Mouse (Mus musculus) neural tube, embryonic 15.5 days (tissue): ENCODE measurements around the gene Fam222b. TPM values are rescaled to one million over a fixed set of nuclear protein-coding genes. Genes with fewer than 3 reads are reported as not detected.
A peak's percentile ranks its signal among the peaks of the same experiment; 100 is the strongest.

Experiments used
- ATAC-seq: fragments of 200-750 bp; cut with Nextera tagmentation; 2 replicates; pipeline ENCODE4 v1.8.0; 2017; ENCODE audit warnings: mild to moderate bottlenecking, moderate TSS enrichment, moderate library complexity; ENCODE audit not compliant: low FRiP score
- H3K27ac ChIP-seq: fragments of 300-500 bp; sonication (generic); replicated peaks from 2 replicates; pipeline ENCODE4 v1.5.1; 2015; ENCODE audit warnings: mild to moderate bottlenecking, inconsistent platforms
- H3K27me3 ChIP-seq: fragments of 300-500 bp; sonication (generic); replicated peaks from 2 replicates; pipeline ENCODE4 v1.6.1; 2015; ENCODE audit warnings: inconsistent platforms
- H3K36me3 ChIP-seq: fragments of 300-500 bp; sonication (generic); 2 replicates; pipeline ENCODE4 v1.6.1; 2015; ENCODE audit warnings: inconsistent platforms
- H3K4me1 ChIP-seq: fragments of 300-500 bp; sonication (generic); 2 replicates; pipeline ENCODE4 v1.6.1; 2015; ENCODE audit warnings: inconsistent platforms
- H3K4me2 ChIP-seq: fragments of 300-500 bp; sonication (generic); 2 replicates; pipeline ENCODE4 v1.6.1; 2015; ENCODE audit warnings: inconsistent platforms, mild to moderate bottlenecking, moderate library complexity
- H3K4me3 ChIP-seq: fragments of 300-500 bp; sonication (generic); replicated peaks from 2 replicates; pipeline ENCODE4 v1.5.1; 2015; ENCODE audit warnings: mild to moderate bottlenecking, inconsistent platforms
- H3K9ac ChIP-seq: fragments of 300-500 bp; sonication (generic); replicated peaks from 2 replicates; pipeline ENCODE4 v1.6.1; 2015; ENCODE audit warnings: mild to moderate bottlenecking, inconsistent platforms
- H3K9me3 ChIP-seq: fragments of 300-500 bp; sonication (generic); replicated peaks from 2 replicates; pipeline ENCODE4 v1.6.1; 2016; ENCODE audit warnings: inconsistent platforms
- WGBS: fragments of 180-500 bp; shearing (Covaris S2); methylation state at CpG from one replicate; pipeline ENCODE4 v1.1.7; 2015; ENCODE audit warnings: mixed read lengths; 5-methylcytosine and 5-hydroxymethylcytosine counted together
- polyA plus RNA-seq: library from polyadenylated mRNA; unstranded; fragments of >200 nt; fragmentation: Nextera tagmentation; extraction: Ambion mirVana; gene quantifications from 2 replicates; pipeline ENCODE4 v1.2.1, GENCODE M21; 2015

Fam222b gene
- polyA plus RNA-seq, 1 experiment from 2014 or later = 22.2 TPM

DNA sequence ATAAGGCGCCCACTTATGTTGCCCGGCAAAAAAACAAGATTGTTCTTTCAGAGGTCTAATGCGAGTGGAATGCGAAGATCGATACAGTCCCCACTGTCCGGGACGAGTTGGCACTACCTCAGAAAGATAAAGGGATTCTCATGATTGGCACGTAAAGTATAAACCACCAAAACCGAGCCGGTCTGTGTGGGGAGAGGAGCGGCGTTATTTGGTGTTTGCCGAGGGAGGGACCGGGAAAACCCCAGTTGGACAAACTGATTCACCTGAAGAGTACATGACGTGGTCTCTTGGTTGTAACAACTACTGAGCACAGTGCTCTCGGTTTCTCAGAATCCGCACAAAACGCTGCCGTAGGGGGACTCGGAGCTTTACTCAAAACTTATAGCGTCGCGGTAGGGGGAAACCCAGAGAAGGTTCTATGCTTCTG, 82.5 kb downstream of the Fam222b start:
- no peaks in the 10 kb centered on the region for H3K27me3 ChIP-seq
- WGBS = under 1% methylated on average over 23 of the region's 23 CpGs
- H3K9ac ChIP-seq = peak overlapping the region; percentile 45
- H3K27ac ChIP-seq = peak overlapping the region; percentile 81
- peaks cover 61% of the 10 kb centered on the region for H3K4me1 ChIP-seq
- no peak for ATAC-seq
- peak overlapping the region; percentile 62 for H3K4me3 ChIP-seq
- H3K4me2 ChIP-seq = peak overlapping the region; percentile 79
- H3K9me3 ChIP-seq = no peaks in the 10 kb centered on the region
- peaks cover 24% of the 10 kb centered on the region for H3K36me3 ChIP-seq

DNA sequence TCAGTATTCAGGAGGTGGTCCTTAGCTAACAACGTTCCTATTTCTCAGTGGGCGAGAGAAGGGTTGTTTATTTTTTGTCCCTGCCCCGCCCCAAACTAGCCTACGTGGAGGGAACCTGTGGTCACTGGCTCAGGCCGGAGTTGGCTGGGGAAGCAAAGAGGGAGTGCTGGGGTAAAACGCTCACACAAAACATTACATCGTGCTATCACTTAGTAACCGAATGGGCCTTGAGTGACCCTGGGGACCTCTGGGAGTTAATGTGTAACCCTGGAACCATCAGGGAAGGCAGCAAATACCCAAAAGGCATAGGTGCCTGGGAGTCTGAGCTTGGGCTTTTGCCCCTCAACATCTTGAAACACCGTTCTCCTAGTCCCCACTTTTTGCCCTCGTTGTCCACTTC, 83.0 kb downstream of the Fam222b start:
- H3K36me3 ChIP-seq = peaks cover 24% of the 10 kb centered on the region
- peak overlapping the region; percentile 53 for H3K9ac ChIP-seq
- WGBS = 3% methylated on average over 10 of the region's 10 CpGs
- H3K27me3 ChIP-seq = no peaks in the 10 kb centered on the region
- peak overlapping the region; percentile 62 for H3K4me3 ChIP-seq
- peaks cover 67% of the 10 kb centered on the region for H3K4me1 ChIP-seq
- H3K27ac ChIP-seq = peak overlapping the region; percentile 90
- peak overlapping the region; percentile 79 for H3K4me2 ChIP-seq
- no peak for ATAC-seq
- H3K9me3 ChIP-seq = no peaks in the 10 kb centered on the region

DNA sequence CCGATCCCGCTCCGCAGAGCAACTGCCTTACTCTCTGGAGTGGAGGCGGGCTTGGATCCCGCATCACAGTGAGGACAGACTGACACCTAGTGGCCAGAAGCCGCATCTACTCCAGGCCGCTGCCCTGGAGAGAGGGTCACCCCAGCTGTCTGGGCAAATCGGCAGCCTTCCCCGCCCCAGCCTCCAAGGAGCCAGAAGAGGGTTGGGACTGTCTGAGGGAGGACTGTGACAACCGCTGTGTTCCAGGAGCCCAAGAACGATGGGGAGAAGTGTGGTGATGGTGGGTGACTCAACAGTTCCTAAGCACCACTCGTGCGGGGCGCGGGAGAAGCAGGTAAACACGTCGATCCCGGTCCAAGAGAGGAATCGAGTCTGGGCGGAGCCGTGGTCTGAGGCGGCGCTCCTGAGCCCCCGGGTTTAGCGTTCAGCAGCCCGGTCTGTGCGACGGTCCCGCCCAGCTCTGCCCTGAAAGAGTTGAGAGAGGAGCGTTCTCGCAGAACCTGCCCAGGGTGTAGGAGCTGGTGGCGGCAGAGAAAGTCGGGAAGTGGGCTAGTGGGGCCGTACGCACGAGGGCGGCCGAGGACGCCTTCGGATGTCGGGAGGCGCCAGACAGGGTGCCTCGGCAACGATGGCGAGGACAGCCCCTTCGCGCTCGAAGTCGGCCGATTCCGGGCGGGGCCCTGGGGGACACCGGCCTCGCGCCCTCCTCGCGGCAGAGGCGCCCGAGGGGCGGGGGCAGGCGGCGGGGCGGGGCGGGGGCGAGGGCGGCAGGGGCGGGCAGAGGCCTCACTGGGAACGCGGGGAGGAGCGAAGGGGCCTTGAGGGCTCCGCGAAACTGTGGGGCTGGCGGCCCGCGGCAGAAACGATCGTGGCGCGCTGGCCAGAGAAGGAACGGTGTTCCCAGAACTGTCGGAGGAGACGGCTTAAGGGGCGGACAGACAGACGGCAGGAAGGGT, 83.7 kb downstream of the Fam222b start:
- H3K4me1 ChIP-seq = peaks cover 68% of the 10 kb centered on the region

DNA sequence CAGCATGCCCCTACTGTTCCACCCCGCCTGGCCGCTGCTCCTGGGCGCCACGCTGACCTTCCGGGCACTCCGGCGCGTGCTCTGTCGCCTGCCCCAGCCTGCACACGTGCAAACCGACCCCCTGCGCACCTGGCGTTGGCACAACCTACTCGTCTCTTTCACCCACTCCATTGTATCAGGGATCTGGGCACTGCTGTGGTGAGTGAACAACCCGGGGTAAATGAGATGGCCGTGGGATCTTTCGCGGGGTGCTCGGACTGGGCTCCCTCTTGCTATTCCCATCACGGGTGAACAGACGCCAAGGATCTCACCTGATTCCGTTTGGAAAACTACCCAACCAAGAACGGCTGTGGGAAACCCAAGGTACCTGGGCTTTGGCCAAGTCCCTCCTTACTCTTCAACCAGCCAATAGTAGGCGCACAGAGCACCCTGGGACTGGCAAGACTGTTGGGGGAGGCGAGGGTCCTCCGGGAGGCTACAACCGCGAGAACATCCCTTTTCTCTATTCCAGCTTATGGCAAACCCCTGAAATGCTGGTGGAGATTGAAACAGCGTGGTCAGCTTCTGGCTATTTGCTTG, 84.5 kb downstream of the Fam222b start:
- 2% methylated on average over 29 of the region's 29 CpGs for WGBS
- Histone ChIP-seq H3K4me1 (peaks cover 70% of the 10 kb centered on the region), H3K36me3 (peaks cover 24% of the 10 kb centered on the region), H3K9me3 (no peaks in the 10 kb centered on the region), H3K4me2 (peak overlapping the region; percentile 79), H3K27ac (peak overlapping the region; percentile 90), H3K4me3 (peak overlapping the region; percentile 62), H3K9ac (peak overlapping the region; percentile 53), H3K27me3 (no peaks in the 10 kb centered on the region)
- ATAC-seq = no peak

More for the DNA sequence above, 83.7 kb downstream of the Fam222b start:
- Histone ChIP-seq H3K4me2 (peak overlapping the region; percentile 79), H3K4me3 (peak overlapping the region; percentile 62), H3K36me3 (peaks cover 24% of the 10 kb centered on the region), H3K27me3 (no peaks in the 10 kb centered on the region), H3K9ac (peak overlapping the region; percentile 53), H3K9me3 (no peaks in the 10 kb centered on the region), H3K27ac (peak overlapping the region; percentile 90)
- under 1% methylated on average over 75 of the region's 84 CpGs for WGBS
- ATAC-seq = peak; percentile 82

DNA sequence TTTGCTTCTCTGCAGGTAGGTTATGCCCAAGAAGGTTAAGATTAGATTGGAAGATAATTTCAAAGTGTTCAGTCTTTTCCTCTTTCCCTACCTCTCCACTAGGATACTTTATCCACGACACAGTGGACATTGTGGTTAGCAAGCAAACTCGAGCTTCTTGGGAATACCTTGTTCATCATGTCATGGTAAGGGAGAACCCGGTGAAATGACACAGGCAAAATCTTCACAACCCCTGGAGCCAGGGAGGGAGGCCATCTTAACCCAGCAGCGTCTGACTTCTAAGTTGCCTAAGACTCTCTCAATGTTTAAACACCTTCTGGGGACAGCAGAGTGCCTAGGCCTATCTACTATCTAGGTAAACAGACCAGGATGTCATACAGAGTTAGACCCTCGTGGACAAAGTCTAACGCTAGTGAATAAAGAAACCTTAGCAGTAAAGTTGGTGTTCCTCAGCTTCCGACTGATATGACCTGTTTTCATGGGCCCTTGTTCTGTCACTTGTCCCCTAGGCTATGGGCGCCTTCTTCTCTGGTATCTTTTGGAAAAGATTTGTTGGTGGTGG, 85.1 kb downstream of the Fam222b start:
- WGBS = 27% methylated on average over 8 of the region's 8 CpGs
- peaks cover 73% of the 10 kb centered on the region for H3K4me1 ChIP-seq
- ATAC-seq = no peak
- H3K4me2 ChIP-seq = peak overlapping the region; percentile 79
- peak overlapping the region; percentile 90; the same call in 1 of the 2 replicates for H3K27ac ChIP-seq
- no peaks in the 10 kb centered on the region for H3K27me3 ChIP-seq
- peak overlapping the region; percentile 62 for H3K4me3 ChIP-seq
- H3K36me3 ChIP-seq = peaks cover 24% of the 10 kb centered on the region
- H3K9ac ChIP-seq = peak overlapping the region; percentile 53; the same call in 1 of the 2 replicates
- H3K9me3 ChIP-seq = no peaks in the 10 kb centered on the region

DNA sequence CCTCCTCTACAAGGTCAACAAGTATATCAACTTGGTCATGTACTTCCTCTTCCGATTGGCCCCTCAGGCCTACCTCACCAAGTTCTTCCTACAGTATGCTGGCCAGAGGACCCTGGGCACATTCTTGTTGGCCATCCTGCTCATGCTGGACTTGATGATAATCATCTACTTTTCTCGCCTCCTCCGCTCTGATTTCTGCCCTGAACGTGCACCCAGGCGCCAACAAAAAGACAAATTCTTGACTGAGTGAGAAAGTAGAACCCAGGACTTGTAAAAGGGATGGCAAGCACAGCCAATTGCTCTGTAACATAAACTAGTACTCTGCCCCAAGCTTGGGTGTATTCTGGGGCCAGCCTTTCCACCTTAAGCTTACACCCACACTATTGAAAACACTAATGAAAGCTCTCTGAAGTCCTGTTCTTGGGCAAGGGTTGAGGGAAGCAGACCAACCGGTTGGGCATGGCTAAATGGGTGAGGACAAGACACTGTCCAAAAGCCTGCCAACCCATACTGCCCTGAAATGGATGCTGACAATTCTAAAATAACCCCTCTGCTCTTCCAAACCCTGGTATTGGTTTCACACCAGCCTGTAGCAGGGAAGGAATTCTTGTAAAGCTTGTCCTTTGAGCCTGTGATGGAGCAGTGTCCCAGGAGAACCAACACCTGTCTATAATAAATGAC, 85.8 kb downstream of the Fam222b start:
- Histone ChIP-seq H3K4me2 (peak overlapping the region; percentile 79; the same call in 1 of the 2 replicates), H3K9me3 (no peaks in the 10 kb centered on the region), H3K27ac (no peak overlapping the region), H3K36me3 (peaks cover 24% of the 10 kb centered on the region), H3K4me3 (no peak overlapping the region), H3K9ac (0 out of 2 replicates have a peak overlapping the region, but pooled peaks have one; percentile 20), H3K4me1 (peaks cover 73% of the 10 kb centered on the region), H3K27me3 (no peaks in the 10 kb centered on the region)
- WGBS = 74% methylated on average over 6 of the region's 6 CpGs
- ATAC-seq = no peak

DNA sequence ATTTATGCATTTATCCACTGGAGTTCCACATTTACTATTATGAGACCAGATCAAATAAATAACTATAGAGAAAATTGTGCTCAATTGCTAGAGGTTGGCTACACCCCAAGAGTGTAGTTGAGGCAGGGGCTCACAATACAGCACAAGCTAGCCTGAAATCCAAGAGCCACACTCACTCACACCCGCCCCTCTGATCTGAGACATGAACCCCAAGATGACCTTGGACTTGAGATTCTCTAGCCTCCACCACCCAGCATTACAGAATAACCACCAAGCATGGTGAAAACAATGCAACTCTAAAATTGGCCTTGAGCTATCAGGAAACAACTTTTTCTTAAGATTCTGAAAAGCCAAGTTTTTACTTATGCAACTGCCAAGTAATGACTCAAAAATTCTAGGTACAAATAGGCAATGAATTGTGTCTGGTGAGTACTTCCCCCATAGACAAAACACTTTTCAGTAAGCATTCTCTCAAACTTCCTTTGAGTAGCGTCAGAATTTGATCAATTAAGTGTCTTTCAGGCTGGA, 87.4 kb downstream of the Fam222b start:
- WGBS = 51% methylated on average over 2 of the region's 2 CpGs
- peak overlapping the region; percentile 66 for H3K4me2 ChIP-seq
- H3K27me3 ChIP-seq = no peaks in the 10 kb centered on the region
- peaks cover 62% of the 10 kb centered on the region for H3K4me1 ChIP-seq
- peak overlapping the region; percentile 87 for H3K9ac ChIP-seq
- H3K36me3 ChIP-seq = peaks cover 24% of the 10 kb centered on the region
- no peak overlapping the region for H3K27ac ChIP-seq
- H3K9me3 ChIP-seq = no peaks in the 10 kb centered on the region
- peak overlapping the region; percentile 78 for H3K4me3 ChIP-seq
- no peak for ATAC-seq

DNA sequence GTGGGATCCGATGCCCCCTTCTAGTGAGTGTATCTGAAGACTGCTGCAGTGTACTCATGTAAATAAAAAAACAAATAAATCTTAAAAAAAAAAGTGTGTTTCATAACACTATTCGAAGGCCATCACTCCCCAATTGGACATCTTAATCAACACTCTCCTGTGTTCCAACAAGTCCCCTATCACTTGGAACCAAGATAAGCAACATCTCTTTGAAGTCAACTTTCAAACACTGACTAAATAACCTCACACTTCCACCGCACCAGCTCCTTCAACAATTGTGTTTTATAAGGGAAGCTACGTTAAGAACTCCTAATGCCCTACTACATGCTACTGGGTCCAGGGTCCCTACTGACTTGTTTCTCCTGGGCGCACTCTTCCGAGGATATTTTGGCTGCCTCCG, 88.0 kb downstream of the Fam222b start:
- no peaks in the 10 kb centered on the region for H3K27me3 ChIP-seq
- H3K9me3 ChIP-seq = no peaks in the 10 kb centered on the region
- peaks cover 24% of the 10 kb centered on the region for H3K36me3 ChIP-seq
- peak overlapping the region; percentile 87 for H3K9ac ChIP-seq
- H3K4me2 ChIP-seq = peak overlapping the region; percentile 66
- ATAC-seq = no peak
- H3K4me3 ChIP-seq = peak overlapping the region; percentile 78
- H3K4me1 ChIP-seq = peaks cover 62% of the 10 kb centered on the region
- WGBS = 10% methylated on average over 7 of the region's 7 CpGs
- peak overlapping the region; percentile 95 for H3K27ac ChIP-seq

DNA sequence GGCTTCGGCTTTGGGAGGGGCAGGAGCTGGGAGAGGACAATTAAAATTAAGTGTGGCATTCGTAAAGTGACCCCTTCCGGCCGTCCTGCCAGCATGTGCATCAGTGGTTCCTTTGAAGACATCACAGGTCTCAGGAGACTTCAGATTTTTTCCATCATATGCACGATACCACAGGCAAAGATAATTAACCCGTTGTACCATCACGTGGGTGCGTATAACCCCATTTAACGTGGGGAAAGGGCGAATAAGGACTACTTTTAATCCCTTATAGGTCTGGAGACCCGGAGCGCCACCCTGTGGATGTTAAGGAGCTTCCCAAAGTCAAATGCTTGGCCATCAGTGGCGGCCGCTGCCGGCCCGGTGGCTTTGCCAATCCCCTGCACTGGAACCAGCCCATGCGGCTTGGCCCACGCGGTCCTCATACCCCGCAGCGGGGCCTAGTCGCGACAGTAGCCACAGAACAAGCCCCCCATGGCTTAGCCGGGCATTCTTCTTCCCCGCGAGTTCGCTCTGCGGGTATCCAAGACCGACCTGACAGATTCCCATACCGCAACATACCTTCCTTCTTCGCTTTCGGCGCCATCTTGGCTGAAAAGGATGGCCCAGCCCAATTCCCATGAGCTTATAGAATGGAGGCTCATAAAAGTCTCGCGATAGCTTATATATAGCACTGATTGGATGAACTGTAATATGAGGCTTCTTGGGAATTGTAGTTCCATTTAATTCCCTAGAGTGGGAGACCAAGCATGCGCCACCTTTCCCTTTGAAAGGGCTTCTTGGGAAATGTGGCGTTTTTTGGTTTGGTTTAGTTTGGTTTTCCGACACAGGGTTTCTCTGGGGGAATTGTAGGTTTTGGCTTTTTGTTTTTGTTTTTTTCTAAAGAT, 88.7 kb downstream of the Fam222b start, which contains the start of gene Rpl23a:
Gene Rpl23a, minus strand, starts transcription at position 624 of the 884 bp plus-strand sequence.
- peak; percentile 92 for ATAC-seq
- Histone ChIP-seq H3K36me3 (peaks cover 24% of the 10 kb centered on the region), H3K9ac (peak within 1 kb of the TSS; percentile 87), H3K4me3 (peak within 1 kb of the TSS; percentile 78), H3K4me1 (peaks cover 60% of the 10 kb centered on the region), H3K4me2 (peak within 1 kb of the TSS; percentile 66), H3K27ac (peak within 1 kb of the TSS; percentile 95), H3K27me3 (no peaks in the 10 kb centered on the region), H3K9me3 (no peaks in the 10 kb centered on the region)
- 0% methylated on average over 38 of the region's 38 CpGs for WGBS

DNA sequence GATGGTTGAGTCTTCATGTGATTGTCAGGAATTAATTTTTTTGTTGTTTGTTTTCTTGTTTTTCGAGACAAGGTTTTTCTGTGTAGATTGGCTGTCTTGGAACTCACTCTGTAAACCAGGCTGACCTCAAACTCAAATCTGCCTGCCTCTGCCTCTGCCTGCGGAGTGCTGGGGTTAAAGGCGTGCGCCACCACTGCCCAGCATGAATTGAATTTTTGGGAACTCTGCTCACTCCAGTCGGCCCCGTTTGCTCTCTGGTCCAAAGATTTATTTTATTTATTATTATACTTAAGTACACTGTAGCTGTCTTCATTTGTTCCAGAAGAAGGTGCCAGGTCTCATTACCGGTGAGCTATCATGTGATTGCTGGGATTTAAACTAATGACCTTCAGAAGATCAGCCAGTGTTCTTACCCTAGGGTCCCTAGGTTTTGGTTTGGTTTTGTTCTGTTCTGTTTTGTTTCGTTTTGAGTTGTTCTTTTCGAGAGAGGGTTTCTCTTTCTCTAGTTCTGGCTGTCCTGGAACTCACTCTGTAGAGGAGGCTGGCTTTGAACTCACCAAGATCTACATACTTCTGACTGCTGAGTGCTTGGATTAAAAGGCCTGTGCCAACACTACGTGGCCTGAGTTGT, 89.5 kb downstream of the Fam222b start:
- peak overlapping the region; percentile 95 for H3K27ac ChIP-seq
- H3K27me3 ChIP-seq = no peaks in the 10 kb centered on the region
- 49% methylated on average over 10 of the region's 10 CpGs for WGBS
- peaks cover 24% of the 10 kb centered on the region for H3K36me3 ChIP-seq
- H3K9me3 ChIP-seq = no peaks in the 10 kb centered on the region
- ATAC-seq = no peak
- H3K4me3 ChIP-seq = peak overlapping the region; percentile 78
- H3K4me1 ChIP-seq = peaks cover 54% of the 10 kb centered on the region
- H3K4me2 ChIP-seq = peak overlapping the region; percentile 66
- H3K9ac ChIP-seq = peak overlapping the region; percentile 87; the same call in 1 of the 2 replicates
